Mouse (Mus musculus) testis, adult 2 months (tissue): ENCODE results near the gene Myo9a.

ENCODE experiments used
- CTCF ChIP-seq: fragments of 200-500 bp; IDR thresholded peaks from 2 replicates; pipeline ENCODE4 v1.5.1; 2012; ENCODE audit warnings: low read depth, mild to moderate bottlenecking, inconsistent platforms, low read length, moderate library complexity; ENCODE audit not compliant: control insufficient read depth, insufficient read depth, insufficient replicate concordance
- POLR2A ChIP-seq: fragments of 200-500 bp; IDR thresholded peaks from 2 replicates; pipeline ENCODE4 v1.6.1; 2012; ENCODE audit warnings: low read depth, mild to moderate bottlenecking, inconsistent platforms, low read length, moderate library complexity; ENCODE audit not compliant: control insufficient read depth

GRCm38 (mm10) chr9:59964367-59964766 is 213.7 kb downstream of the Myo9a start:
- no peak for TF ChIP-seq CTCF
- no peak for TF ChIP-seq POLR2A
